Mouse (Mus musculus): ENCODE results near the gene Lhpp.

Gene Lhpp

GRCm38 (mm10) chr7:132599071-132599975 lies 11.1 kb upstream of the Lhpp start, which contains the start of gene Nkx1-2:
Nkx1-2 (minus strand) TSS chr7:132599637.
- no peak for DNase-seq (ENCODE audit: low read depth in 1 of 2, low spot score in 2 of 2)

- DNase-seq (ENCODE audit: low read depth in 1 of 2, low spot score in 2 of 2) = no peak
Observed at GRCm38 (mm10) chr7:132600026-132600425, 10.4 kb upstream of the Lhpp start.

- DNase-seq (ENCODE audit: low read depth in 1 of 2, low spot score in 2 of 2) = no peak
Observed at GRCm38 (mm10) chr7:132600926-132601325, 9.5 kb upstream of the Lhpp start.

- DNase-seq (ENCODE audit: low read depth in 1 of 2, low spot score in 2 of 2) = no peak
Observed at GRCm38 (mm10) chr7:132604720-132605119, 5.7 kb upstream of the Lhpp start.

DNA sequence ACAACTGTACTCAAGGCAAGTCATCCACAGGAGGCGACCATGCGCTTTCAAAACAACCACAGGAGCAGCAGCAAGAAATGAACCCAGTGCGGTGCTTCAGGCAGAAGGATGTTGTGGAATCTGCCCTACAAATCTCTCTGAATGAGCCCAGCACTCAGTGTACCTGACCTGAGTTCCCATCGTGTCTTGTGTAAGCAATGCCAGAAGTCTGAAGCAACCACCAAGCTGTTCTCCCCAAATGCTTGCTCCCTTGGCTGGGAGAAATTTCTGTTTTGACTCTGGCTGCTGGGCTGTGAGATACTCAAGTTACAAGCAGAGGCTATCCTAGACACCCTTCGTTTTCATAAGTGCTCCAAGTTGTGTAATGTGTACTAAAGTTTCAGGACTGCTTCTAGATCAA lies 4.7 kb upstream of the Lhpp start:
- DNase-seq (ENCODE audit: low read depth in 1 of 2, low spot score in 2 of 2) = no peak

DNA sequence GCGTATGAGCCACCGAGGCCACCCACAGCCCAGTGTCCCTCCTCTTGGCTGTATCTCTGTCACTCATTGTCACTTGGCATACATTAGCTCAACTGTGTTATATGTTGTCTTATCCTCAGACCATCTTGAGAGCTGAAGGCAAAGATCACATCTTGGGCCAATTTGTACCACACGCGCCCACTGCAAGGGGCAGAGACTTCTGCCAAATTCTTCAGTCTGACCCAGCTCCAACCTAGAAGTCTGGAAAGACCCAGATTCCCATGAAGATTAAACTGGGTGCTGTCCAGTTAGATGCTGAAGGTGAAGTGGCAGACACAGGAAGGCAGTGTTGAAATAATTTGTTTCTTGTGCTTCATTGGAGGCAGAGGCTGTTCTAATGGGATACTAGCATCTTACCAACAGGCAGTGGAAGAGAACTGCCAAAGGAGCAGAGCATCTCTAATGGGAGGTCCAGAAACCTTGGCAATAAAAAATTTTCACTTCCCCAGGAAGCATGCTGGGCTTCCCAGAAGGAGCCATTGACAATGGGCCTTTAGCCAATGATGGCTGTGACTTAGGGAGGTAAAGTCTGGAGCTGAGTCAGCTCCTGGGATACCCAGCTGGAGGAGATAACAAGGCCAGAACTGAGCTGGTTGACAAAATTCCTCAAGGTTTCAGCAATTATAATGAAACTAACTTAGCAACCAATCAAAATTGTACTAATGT lies 2.0 kb upstream of the Lhpp start:
- DNase-seq (ENCODE audit: low read depth in 1 of 2, low spot score in 2 of 2) = no peak

- DNase-seq (ENCODE audit: low read depth in 1 of 2, low spot score in 2 of 2) = no peak
Observed at GRCm38 (mm10) chr7:132611530-132611929, 1.1 kb downstream of the Lhpp start.

GRCm38 (mm10) chr7:132615346-132615745 lies 4.9 kb downstream of the Lhpp start:
- DNase-seq (ENCODE audit: low read depth in 1 of 2, low spot score in 2 of 2) = no peak

- no peak for DNase-seq (ENCODE audit: low read depth in 1 of 2, low spot score in 2 of 2)
Observed at GRCm38 (mm10) chr7:132616391-132616790, 6.0 kb downstream of the Lhpp start.

DNA sequence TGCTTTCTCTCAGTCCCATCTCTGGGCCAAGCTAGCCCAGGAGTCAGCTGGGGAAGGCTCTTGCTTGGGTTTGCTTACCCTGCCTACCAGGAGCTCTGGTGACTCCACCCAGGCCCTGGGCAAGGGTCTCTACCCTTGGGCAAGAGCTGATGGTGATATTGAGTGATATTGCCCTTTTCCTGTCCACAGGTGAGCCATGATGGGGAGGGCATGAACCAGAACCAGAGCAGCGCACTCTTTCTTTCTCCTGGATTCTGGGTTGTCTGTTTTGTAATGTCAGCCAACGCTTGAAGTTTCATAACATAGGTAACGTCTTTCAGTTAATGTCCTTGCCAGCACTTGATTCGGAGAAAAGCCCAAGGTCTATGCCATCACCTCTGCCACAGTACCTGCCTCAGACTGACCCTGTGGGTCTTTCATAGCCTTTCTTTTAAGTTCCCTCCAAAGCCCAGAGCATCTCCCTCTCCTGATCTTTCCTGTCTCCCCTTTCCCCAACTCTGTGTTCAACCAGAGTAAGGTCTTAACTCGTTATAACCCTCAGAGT lies 6.7 kb downstream of the Lhpp start:
- no peak for DNase-seq (ENCODE audit: low read depth in 1 of 2, low spot score in 2 of 2)

- no peak for DNase-seq (ENCODE audit: low read depth in 1 of 2, low spot score in 2 of 2)
Observed at GRCm38 (mm10) chr7:132619549-132619948, 9.1 kb downstream of the Lhpp start.

- DNase-seq (ENCODE audit: low read depth in 1 of 2, low spot score in 2 of 2) = peak in 1 of 2 experiments; percentile 10
Observed at GRCm38 (mm10) chr7:132619975-132620918, 9.8 kb downstream of the Lhpp start.

DNA sequence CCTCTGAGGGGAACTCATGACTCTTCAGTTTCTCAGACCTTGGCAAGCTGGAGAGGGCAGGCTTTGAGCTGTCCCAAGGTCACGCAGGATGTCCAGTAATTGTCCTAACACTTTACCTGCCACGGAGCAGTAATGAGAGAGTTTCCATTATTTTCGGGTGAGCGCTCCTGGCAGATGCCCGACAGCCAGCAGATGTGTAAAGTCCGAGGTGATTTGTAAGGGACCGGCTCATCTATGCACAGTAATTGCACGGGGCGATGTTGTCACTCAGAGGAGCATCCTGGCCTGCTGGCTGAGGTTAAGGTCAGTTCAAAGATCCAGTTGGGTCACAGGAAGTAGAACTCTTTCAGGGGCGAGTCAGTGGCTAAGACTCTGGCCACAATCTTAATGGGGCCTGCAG lies 13.7 kb downstream of the Lhpp start:
- no peak for DNase-seq (ENCODE audit: low read depth in 1 of 2, low spot score in 2 of 2)

GRCm38 (mm10) chr7:132626174-132626573 lies 15.7 kb downstream of the Lhpp start:
- no peak for DNase-seq (ENCODE audit: low read depth in 1 of 2, low spot score in 2 of 2)

GRCm38 (mm10) chr7:132627448-132627847 lies 17.0 kb downstream of the Lhpp start:
- no peak for DNase-seq (ENCODE audit: low read depth in 1 of 2, low spot score in 2 of 2)

DNA sequence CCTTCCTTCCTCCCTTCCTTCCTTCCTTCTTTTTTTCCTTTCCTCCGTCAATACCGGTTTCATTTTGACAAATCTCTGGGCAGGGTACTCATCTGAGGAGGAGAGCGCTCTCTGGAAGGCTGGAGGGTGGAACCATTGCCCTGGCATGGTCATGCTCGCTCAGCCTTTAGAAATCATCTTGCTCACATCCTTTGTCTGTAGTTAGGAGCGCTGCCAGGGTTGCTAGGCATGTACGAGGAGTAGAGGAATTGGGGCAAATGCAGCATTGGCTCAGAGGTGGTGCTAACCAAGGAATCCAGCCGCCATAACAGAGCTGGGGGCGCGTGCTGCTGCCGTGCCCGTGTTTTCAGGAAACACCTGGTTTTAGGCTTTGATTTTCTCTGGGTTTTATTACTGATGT lies 20.9 kb downstream of the Lhpp start:
- no peak for DNase-seq (ENCODE audit: low read depth in 1 of 2, low spot score in 2 of 2)

- no peak for DNase-seq (ENCODE audit: low read depth in 1 of 2, low spot score in 2 of 2)
Observed at GRCm38 (mm10) chr7:132637292-132637691, 26.9 kb downstream of the Lhpp start.

GRCm38 (mm10) chr7:132638446-132639087 lies 28.1 kb downstream of the Lhpp start:
- no peak for DNase-seq (ENCODE audit: low read depth in 1 of 2, low spot score in 2 of 2)

DNA sequence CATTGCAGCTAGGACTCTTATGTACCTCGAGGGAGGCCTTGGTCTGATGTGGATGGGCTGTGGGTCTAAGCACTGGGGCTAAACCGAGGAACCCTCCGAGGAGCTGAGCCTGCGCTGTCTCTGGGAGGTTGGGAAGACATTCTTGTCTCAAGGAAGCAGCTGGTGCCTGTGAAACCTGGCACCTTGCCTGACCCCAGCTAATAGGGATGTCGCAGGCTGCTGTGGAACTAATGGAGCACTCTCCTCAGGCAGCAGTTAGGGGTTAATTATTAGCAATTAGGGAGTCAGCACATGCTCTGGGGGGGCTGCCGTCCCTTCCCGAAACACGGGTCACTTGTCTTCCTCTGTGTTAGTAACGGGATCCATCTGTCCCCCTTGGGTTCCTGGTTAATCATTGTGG lies 30.5 kb downstream of the Lhpp start:
- DNase-seq (ENCODE audit: low read depth in 1 of 2, low spot score in 2 of 2) = no peak

DNA sequence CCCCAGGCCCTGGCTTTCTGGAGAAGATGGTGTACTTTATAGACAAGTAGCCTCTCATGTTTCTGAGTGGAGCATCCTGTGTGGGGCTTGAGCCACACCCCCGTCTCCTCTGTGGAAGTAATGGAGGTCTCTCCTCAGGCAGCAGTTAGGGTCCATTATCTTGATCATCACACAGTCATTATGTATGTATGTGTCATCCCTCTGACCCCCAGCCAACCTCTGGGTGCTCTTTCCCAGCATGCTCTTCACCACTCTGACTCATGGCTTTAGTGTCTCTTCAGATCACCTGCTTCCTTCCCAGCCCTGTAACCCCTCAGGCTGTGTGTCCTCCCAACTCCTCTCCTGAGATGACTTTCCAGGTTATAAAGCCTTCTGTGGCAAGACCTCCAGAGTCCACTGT lies 31.2 kb downstream of the Lhpp start:
- DNase-seq (ENCODE audit: low read depth in 1 of 2, low spot score in 2 of 2) = no peak

Measured in monocyte, adult 2 months (primary cell).